Mouse (Mus musculus) liver, embryonic 11.5 days (tissue): Measurements from ENCODE around the gene Tk1. TPM values are rescaled to one million over a fixed set of nuclear protein-coding genes. Genes with fewer than 3 reads are reported as not detected.

Source experiments
- ATAC-seq: fragments of 200-750 bp; cut with Nextera tagmentation; replicated peaks from 2 replicates; pipeline ENCODE4 v1.8.0; 2017; ENCODE audit warnings: moderate number of reproducible peaks, mild to moderate bottlenecking, moderate TSS enrichment, moderate library complexity; ENCODE audit not compliant: low FRiP score
- DNase-seq: peaks from one replicate; pipeline ENCODE4 v3.0.0-alpha.2; 2017; ENCODE audit warnings: low spot score
- H3K27ac ChIP-seq: fragments of 300-500 bp; sonication (generic); 2 replicates; pipeline ENCODE4 v1.5.1; 2014; ENCODE audit warnings: mild to moderate bottlenecking, low read depth, low read length, control low read depth
- H3K27me3 ChIP-seq: fragments of 300-500 bp; sonication (generic); replicated peaks from 2 replicates; pipeline ENCODE4 v1.6.1; 2014; ENCODE audit warnings: low read length, mixed read lengths; ENCODE audit not compliant: control insufficient read depth, insufficient read depth
- H3K36me3 ChIP-seq: fragments of 300-500 bp; sonication (generic); 2 replicates; pipeline ENCODE4 v1.6.1; 2014; ENCODE audit warnings: mild to moderate bottlenecking, low read length, moderate library complexity, mixed read lengths; ENCODE audit not compliant: control insufficient read depth, insufficient read depth
- H3K4me1 ChIP-seq: fragments of 300-500 bp; sonication (generic); replicated peaks from 2 replicates; pipeline ENCODE4 v1.6.1; 2014; ENCODE audit warnings: low read length, mixed read lengths; ENCODE audit not compliant: control insufficient read depth, insufficient read depth
- H3K4me2 ChIP-seq: fragments of 300-500 bp; sonication (generic); 2 replicates; pipeline ENCODE4 v1.6.1; 2014; ENCODE audit warnings: mild to moderate bottlenecking, control low read depth, moderate library complexity
- H3K4me3 ChIP-seq: fragments of 300-500 bp; sonication (generic); 2 replicates; pipeline ENCODE4 v1.5.1; 2014; ENCODE audit warnings: low read depth, low read length, control low read depth
- H3K9ac ChIP-seq: fragments of 300-500 bp; sonication (generic); 2 replicates; pipeline ENCODE4 v1.6.1; 2014; ENCODE audit warnings: low read depth, low read length, control low read depth
- H3K9me3 ChIP-seq: fragments of 300-500 bp; sonication (generic); 2 replicates; pipeline ENCODE4 v1.6.1; 2016; ENCODE audit warnings: low read length, inconsistent platforms, mixed read lengths; ENCODE audit not compliant: control insufficient read depth
- WGBS: fragments of 180-500 bp; shearing (Covaris S2); extraction: QIAGEN DNeasy Blood & Tissue Kit; methylation state at CpG from one replicate; pipeline ENCODE4 v1.1.7; 2014; 5-methylcytosine and 5-hydroxymethylcytosine counted together
- polyA plus RNA-seq: library from polyadenylated mRNA; unstranded; fragments of >200 nt; fragmentation: Nextera tagmentation; extraction: Ambion mirVana; gene quantifications from 2 replicates; pipeline ENCODE4 v1.2.1, GENCODE M21; 2014

Gene Tk1
- 185 and 192 TPM in 2 replicates for polyA plus RNA-seq

- under 1% methylated on average over 34 of the region's 34 CpGs for WGBS
- Histone ChIP-seq H3K27ac (peak within 1 kb of the TSS; percentile 95), H3K4me2 (peak within 1 kb of the TSS; percentile 98), H3K9me3 (no peaks in the 10 kb centered on the region), H3K4me3 (peak within 1 kb of the TSS; percentile 68), H3K9ac (peak within 1 kb of the TSS; percentile 97), H3K36me3 (peaks cover 30% of the 10 kb centered on the region), H3K4me1 (peaks cover 60% of the 10 kb centered on the region), H3K27me3 (no peaks in the 10 kb centered on the region)
- ATAC-seq: peak; percentile 61
- peak; percentile 83 for DNase-seq
These were observed at the start of gene Tk1, which contains the start of gene Afmid for GRCm38 (mm10) chr11:117825333-117826101. Gene Tk1 (minus strand): TSS chr11:117826092. Gene Afmid (plus strand): TSS chr11:117825924.

- no peaks in the 10 kb centered on the region for H3K9me3 ChIP-seq
- H3K27ac ChIP-seq: no peak overlapping the region
- no peaks in the 10 kb centered on the region for H3K36me3 ChIP-seq
- 46% methylated on average over 6 of the region's 6 CpGs for WGBS
- peaks cover 14% of the 10 kb centered on the region for H3K27me3 ChIP-seq
- H3K9ac ChIP-seq: no peak overlapping the region
- H3K4me3 ChIP-seq: no peak overlapping the region
- peaks cover 47% of the 10 kb centered on the region for H3K4me1 ChIP-seq
- ATAC-seq (no peak), DNase-seq (no peak)
- H3K4me2 ChIP-seq: no peak overlapping the region
These were observed 49.8 kb upstream of the Tk1 start for GRCm38 (mm10) chr11:117875681-117876080.

- 49% methylated on average over 4 of the region's 4 CpGs for WGBS
- Histone ChIP-seq H3K9ac (no peak overlapping the region), H3K27ac (no peak overlapping the region), H3K27me3 (peaks cover 14% of the 10 kb centered on the region), H3K4me2 (no peak overlapping the region), H3K9me3 (no peaks in the 10 kb centered on the region), H3K4me3 (no peak overlapping the region), H3K4me1 (peaks cover 44% of the 10 kb centered on the region), H3K36me3 (no peaks in the 10 kb centered on the region)
- DNase-seq (no peak), ATAC-seq (no peak)
These were observed 48.5 kb upstream of the Tk1 start for GRCm38 (mm10) chr11:117874419-117874818.

- peaks cover 31% of the 10 kb centered on the region for H3K4me1 ChIP-seq
- no peak within 1 kb of the TSS for H3K27ac ChIP-seq
- ATAC-seq (no peak), DNase-seq (peak; percentile 72)
- no peaks in the 10 kb centered on the region for H3K9me3 ChIP-seq
- peak within 1 kb of the TSS; percentile 94 for H3K4me2 ChIP-seq
- no peaks in the 10 kb centered on the region for H3K36me3 ChIP-seq
- peak within 1 kb of the TSS; percentile 70 for H3K4me3 ChIP-seq
- H3K9ac ChIP-seq: peak within 1 kb of the TSS; percentile 66
- WGBS: 2% methylated on average over 51 of the region's 51 CpGs
- H3K27me3 ChIP-seq: peaks cover 14% of the 10 kb centered on the region
These were observed 47.1 kb upstream of the Tk1 start, which contains the start of gene Tha1 for GRCm38 (mm10) chr11:117872861-117873608. Gene Tha1 (minus strand): TSS chr11:117873481.

- H3K9ac ChIP-seq: no peak overlapping the region
- H3K4me2 ChIP-seq: peak overlapping the region; percentile 94
- ATAC-seq (no peak), DNase-seq (no peak)
- H3K4me1 ChIP-seq: peaks cover 26% of the 10 kb centered on the region
- no peaks in the 10 kb centered on the region for H3K36me3 ChIP-seq
- peaks cover 16% of the 10 kb centered on the region for H3K27me3 ChIP-seq
- no peak overlapping the region for H3K27ac ChIP-seq
- 36% methylated on average over 12 of the region's 12 CpGs for WGBS
- H3K9me3 ChIP-seq: no peaks in the 10 kb centered on the region
- H3K4me3 ChIP-seq: no peak overlapping the region
These were observed 46.2 kb upstream of the Tk1 start for GRCm38 (mm10) chr11:117871911-117872584.

- no peak for ATAC-seq
These were observed 45.5 kb upstream of the Tk1 start for GRCm38 (mm10) chr11:117871376-117871775.

GRCm38 (mm10) chr11:117870688-117871365 is 44.9 kb upstream of the Tk1 start:
- Histone ChIP-seq H3K4me1 (peaks cover 22% of the 10 kb centered on the region), H3K9me3 (no peaks in the 10 kb centered on the region), H3K4me3 (no peak overlapping the region), H3K4me2 (no peak overlapping the region), H3K27ac (no peak overlapping the region), H3K36me3 (no peaks in the 10 kb centered on the region), H3K9ac (no peak overlapping the region), H3K27me3 (peaks cover 16% of the 10 kb centered on the region)
- ATAC-seq (no peak), DNase-seq (peak; percentile 69)
- 36% methylated on average over 12 of the region's 12 CpGs for WGBS

More at GRCm38 (mm10) chr11:117871376-117871775, 45.5 kb upstream of the Tk1 start:
- H3K27ac ChIP-seq: no peak overlapping the region
- H3K9ac ChIP-seq: no peak overlapping the region
- H3K27me3 ChIP-seq: peaks cover 16% of the 10 kb centered on the region
- H3K4me3 ChIP-seq: no peak overlapping the region
- H3K4me1 ChIP-seq: peaks cover 25% of the 10 kb centered on the region
- H3K9me3 ChIP-seq: no peaks in the 10 kb centered on the region
- 53% methylated on average over 5 of the region's 5 CpGs for WGBS
- no peak overlapping the region for H3K4me2 ChIP-seq
- H3K36me3 ChIP-seq: no peaks in the 10 kb centered on the region
- no peak for DNase-seq

- DNase-seq (no peak), ATAC-seq (no peak)
- H3K36me3 ChIP-seq: no peaks in the 10 kb centered on the region
- H3K4me1 ChIP-seq: no peaks in the 10 kb centered on the region; the same call in 1 of the 2 replicates
- no peak overlapping the region for H3K4me3 ChIP-seq
- H3K4me2 ChIP-seq: no peak overlapping the region
- H3K9ac ChIP-seq: no peak overlapping the region
- no peak overlapping the region for H3K27ac ChIP-seq
- peaks cover 31% of the 10 kb centered on the region for H3K27me3 ChIP-seq
- WGBS: 64% methylated on average over 6 of the region's 6 CpGs
- no peaks in the 10 kb centered on the region for H3K9me3 ChIP-seq
These were observed 40.1 kb upstream of the Tk1 start for GRCm38 (mm10) chr11:117865988-117866387.
